Mouse (Mus musculus): Measurements from ENCODE around the gene Tmprss15.

GRCm38 (mm10) chr16:78974099-78974498 lies 116.8 kb downstream of the Tmprss15 start:
- TF ChIP-seq POLR2A (IDR thresholded peaks at IDR 0.05; ENCODE audit: borderline replicate concordance, low read depth, low read length), result no peak
- no peak for TF ChIP-seq CTCF (IDR thresholded peaks at IDR 0.05; ENCODE audit: low read depth, low read length)
